Mouse (Mus musculus): ENCODE results near the gene Tmem125. TPM values are rescaled to one million over a fixed set of nuclear protein-coding genes. Genes with fewer than 3 reads are reported as not detected.
"Not testable (repeated sequence)": the region's sequence is repeated elsewhere in the genome, so short reads cannot be mapped to it uniquely, and the experiment has no call there.

The Tmem125 gene
- total and polyA plus RNA-seq, 2 experiments, result 2.9 to 17.5 TPM

GRCm38 (mm10) chr4:118564062-118564925 lies 20.4 kb upstream of the Tmem125 start:
- 81% methylated on average over 13 of the region's 13 CpGs for WGBS

GRCm38 (mm10) chr4:118553039-118553649 lies 9.3 kb upstream of the Tmem125 start:
- Histone ChIP-seq H3K79me2 (ENCODE audit: control insufficient read depth, insufficient read depth, low read length) (no peaks in the 10 kb centered on the region), H3K4me1 (ENCODE audit: control insufficient read depth, insufficient read depth, low read length) (no peaks in the 10 kb centered on the region), H3K27me3 (ENCODE audit: control insufficient read depth, insufficient read depth, low read length) (no peaks in the 10 kb centered on the region), H3K9ac (ENCODE audit: low read depth, low read length) (no peak overlapping the region), H3K4me3 (ENCODE audit: insufficient read depth, low read depth, low read length) (no peak overlapping the region), H3K27ac (replicated peaks; ENCODE audit: insufficient read depth, low read depth, low read length) (no peak overlapping the region), H3K36me3 (ENCODE audit: control insufficient read depth, insufficient read depth, low read length) (no peaks in the 10 kb centered on the region)
- WGBS, result 54% methylated on average over 3 of the region's 3 CpGs
- no peak for DNase-seq (ENCODE audit: extremely low read depth, low read depth, low spot score)
- TF ChIP-seq CTCF (IDR thresholded peaks at IDR 0.05; ENCODE audit: low read depth, low read length) (no peak), POLR2A (IDR thresholded peaks at IDR 0.05; ENCODE audit: extremely low read depth, insufficient read depth, low read length) (no peak)

More at GRCm38 (mm10) chr4:118564062-118564925, 20.4 kb upstream of the Tmem125 start:
- TF ChIP-seq POLR2A (IDR thresholded peaks at IDR 0.05; ENCODE audit: extremely low read depth, insufficient read depth, low read length) (no peak), CTCF (IDR thresholded peaks at IDR 0.05; ENCODE audit: low read depth, low read length) (no peak)
- H3K4me1 ChIP-seq (ENCODE audit: control insufficient read depth, insufficient read depth, low read length), result no peaks in the 10 kb centered on the region
- no peak overlapping the region for H3K4me3 ChIP-seq (ENCODE audit: insufficient read depth, low read depth, low read length)
- H3K27me3 ChIP-seq (ENCODE audit: control insufficient read depth, insufficient read depth, low read length), result no peaks in the 10 kb centered on the region
- no peak overlapping the region for H3K9ac ChIP-seq (ENCODE audit: low read depth, low read length)
- no peak overlapping the region for H3K27ac ChIP-seq (replicated peaks; ENCODE audit: insufficient read depth, low read depth, low read length)
- no peak for DNase-seq (ENCODE audit: extremely low read depth, low read depth, low spot score)
- H3K36me3 ChIP-seq (ENCODE audit: control insufficient read depth, insufficient read depth, low read length), result no peaks in the 10 kb centered on the region
- H3K79me2 ChIP-seq (ENCODE audit: control insufficient read depth, insufficient read depth, low read length), result no peaks in the 10 kb centered on the region

GRCm38 (mm10) chr4:118548130-118548480 lies 4.3 kb upstream of the Tmem125 start:
- H3K4me3 ChIP-seq (ENCODE audit: insufficient read depth, low read depth, low read length); H3K27me3 ChIP-seq (ENCODE audit: control insufficient read depth, insufficient read depth, low read length); H3K27ac ChIP-seq (replicated peaks; ENCODE audit: insufficient read depth, low read depth, low read length); H3K79me2 ChIP-seq (ENCODE audit: control insufficient read depth, insufficient read depth, low read length); H3K4me1 ChIP-seq (ENCODE audit: control insufficient read depth, insufficient read depth, low read length); H3K36me3 ChIP-seq (ENCODE audit: control insufficient read depth, insufficient read depth, low read length); H3K9ac ChIP-seq (ENCODE audit: low read depth, low read length): not testable (repeated sequence)
- DNase-seq (ENCODE audit: extremely low read depth, low read depth, low spot score), result peak; percentile 59
- WGBS, result 82% methylated on average over 10 of the region's 10 CpGs

GRCm38 (mm10) chr4:118547424-118548129 lies 3.7 kb upstream of the Tmem125 start:
- not testable (repeated sequence) for H3K4me3 ChIP-seq (ENCODE audit: insufficient read depth, low read depth, low read length); H3K27me3 ChIP-seq (ENCODE audit: control insufficient read depth, insufficient read depth, low read length); H3K9ac ChIP-seq (ENCODE audit: low read depth, low read length); H3K27ac ChIP-seq (replicated peaks; ENCODE audit: insufficient read depth, low read depth, low read length); H3K79me2 ChIP-seq (ENCODE audit: control insufficient read depth, insufficient read depth, low read length); DNase-seq (ENCODE audit: extremely low read depth, low read depth, low spot score); H3K36me3 ChIP-seq (ENCODE audit: control insufficient read depth, insufficient read depth, low read length); H3K4me1 ChIP-seq (ENCODE audit: control insufficient read depth, insufficient read depth, low read length)
- 85% methylated on average over 23 of the region's 23 CpGs for WGBS

- H3K79me2 ChIP-seq (ENCODE audit: control insufficient read depth, insufficient read depth, low read length), result no peaks in the 10 kb centered on the region
- H3K4me3 ChIP-seq (ENCODE audit: insufficient read depth, low read depth, low read length), result peak overlapping the region; percentile 74
- peak overlapping the region; percentile 82 for H3K9ac ChIP-seq (ENCODE audit: low read depth, low read length)
- TF ChIP-seq CTCF (IDR thresholded peaks at IDR 0.05; ENCODE audit: low read depth, low read length) (no peak), POLR2A (IDR thresholded peaks at IDR 0.05; ENCODE audit: extremely low read depth, insufficient read depth, low read length) (0 out of 2 replicates have a peak, but pooled peaks have one; percentile 37)
- DNase-seq (ENCODE audit: extremely low read depth, low read depth, low spot score), result peak; percentile 98
- peak overlapping the region; percentile 96 for H3K27ac ChIP-seq (replicated peaks; ENCODE audit: insufficient read depth, low read depth, low read length)
- 27% methylated on average over 14 of the region's 14 CpGs for WGBS
- peaks cover 2% of the 10 kb centered on the region; the same call in 1 of the 2 replicates for H3K4me1 ChIP-seq (ENCODE audit: control insufficient read depth, insufficient read depth, low read length)
- no peaks in the 10 kb centered on the region for H3K27me3 ChIP-seq (ENCODE audit: control insufficient read depth, insufficient read depth, low read length)
- no peaks in the 10 kb centered on the region for H3K36me3 ChIP-seq (ENCODE audit: control insufficient read depth, insufficient read depth, low read length)
Measured at GRCm38 (mm10) chr4:118544441-118545127, 740 bp upstream of the Tmem125 start.
